Mouse (Mus musculus) myocyte (in vitro differentiated cells): Measurements from ENCODE around the gene Tmem91. TPM values are rescaled to one million over a fixed set of nuclear protein-coding genes. Genes with fewer than 3 reads are reported as not detected.
A peak's percentile ranks its signal among the peaks of the same experiment; 100 is the strongest.

ENCODE experiments used
- H3K27me3 ChIP-seq: one replicate; pipeline ENCODE4 v1.6.1; 2011; ENCODE audit not compliant: control insufficient read depth, insufficient read depth, insufficient read length
- H3K36me3 ChIP-seq: one replicate; pipeline ENCODE4 v1.6.1; 2011; ENCODE audit not compliant: control insufficient read depth, insufficient read depth
- H3K4me2 ChIP-seq: one replicate; pipeline ENCODE4 v1.6.1; 2011; ENCODE audit warnings: low read depth, control low read depth
- H3K4me3 ChIP-seq: one replicate; pipeline ENCODE4 v1.5.1; 2011; ENCODE audit warnings: mild to moderate bottlenecking, control low read depth, moderate library complexity
- H3K79me2 ChIP-seq: one replicate; pipeline ENCODE4 v1.6.1; 2011; ENCODE audit not compliant: control insufficient read depth, insufficient read depth
- H3ac ChIP-seq: one replicate; pipeline ENCODE4 v1.6.1; 2011; ENCODE audit not compliant: control insufficient read depth, insufficient read length
- CEBPB ChIP-seq: IDR thresholded peaks from 2 replicates; pipeline ENCODE4 v1.6.1; 2011; ENCODE audit warnings: mild to moderate bottlenecking, moderate library complexity; ENCODE audit not compliant: poor library complexity, insufficient read depth, severe bottlenecking
- E2F4 ChIP-seq: IDR thresholded peaks from one replicate; pipeline ENCODE4 v1.6.1; 2011; ENCODE audit warnings: mild to moderate bottlenecking, control low read depth, moderate library complexity; ENCODE audit not compliant: insufficient read depth
- MAX ChIP-seq: IDR thresholded peaks from one replicate; pipeline ENCODE4 v1.6.1; 2011; ENCODE audit warnings: low read depth, mild to moderate bottlenecking, control low read depth
- MYOD1 ChIP-seq, 3 experiments: IDR thresholded peaks; one replicate each; pipeline ENCODE4 v1.6.1; 2011; ENCODE audit warnings: control low read depth in 2 of 3, low read depth in 2 of 3, mild to moderate bottlenecking in 2 of 3, moderate library complexity in 1 of 3; ENCODE audit not compliant: insufficient read length in 2 of 3, control insufficient read depth in 1 of 3
- MYOG ChIP-seq, 3 experiments: IDR thresholded peaks; one replicate each; pipeline ENCODE4 v1.6.1; 2011; ENCODE audit warnings: control low read depth in 2 of 3, low read depth in 2 of 3, mild to moderate bottlenecking in 2 of 3; ENCODE audit not compliant: insufficient read length in 2 of 3, control insufficient read depth in 1 of 3, insufficient read depth in 1 of 3
- POLR2A ChIP-seq: IDR thresholded peaks from one replicate; pipeline ENCODE4 v1.6.1; 2011; ENCODE audit warnings: low read depth, mild to moderate bottlenecking, control low read depth, moderate library complexity; ENCODE audit not compliant: insufficient read length
- POLR2AphosphoS2 ChIP-seq: IDR thresholded peaks from one replicate; pipeline ENCODE4 v1.6.1; 2011; ENCODE audit warnings: low read depth, control low read depth; ENCODE audit not compliant: insufficient read length
- REST ChIP-seq: IDR thresholded peaks from one replicate; pipeline ENCODE4 v1.6.1; 2011; ENCODE audit warnings: mild to moderate bottlenecking, control low read depth, moderate library complexity; ENCODE audit not compliant: insufficient read depth, insufficient read length
- TCF12 ChIP-seq: IDR thresholded peaks from one replicate; pipeline ENCODE4 v1.6.1; 2011; ENCODE audit warnings: mild to moderate bottlenecking, control low read depth; ENCODE audit not compliant: poor library complexity, insufficient read depth, severe bottlenecking
- TCF3 ChIP-seq: IDR thresholded peaks from one replicate; pipeline ENCODE4 v1.6.1; 2011; ENCODE audit warnings: low read depth, control low read depth; ENCODE audit not compliant: insufficient read length
- USF1 ChIP-seq: IDR thresholded peaks from one replicate; pipeline ENCODE4 v1.6.1; 2011; ENCODE audit warnings: low read depth, mild to moderate bottlenecking, control low read depth, moderate library complexity
- polyA plus RNA-seq: library from polyadenylated mRNA; unstranded; fragments of >200 nt; fragmentation: generic; extraction: Trizol; gene quantifications from one replicate; pipeline ENCODE4 v1.2.1, GENCODE M21; 2012; ENCODE audit warnings: missing spikeins

The Tmem91 gene
- polyA plus RNA-seq, 1 experiment, result 0.40 TPM

GRCm38 (mm10) chr7:25627431-25628322 is 47.3 kb downstream of the Tmem91 start:
- no peaks in the 10 kb centered on the region for H3K79me2 ChIP-seq
- H3ac ChIP-seq, result no peak overlapping the region
- peak overlapping the region; percentile 16 for H3K4me3 ChIP-seq
- no peak for TF ChIP-seq REST
- TF ChIP-seq POLR2A, result peak; percentile 38
- no peaks in the 10 kb centered on the region for H3K27me3 ChIP-seq
- no peaks in the 10 kb centered on the region for H3K36me3 ChIP-seq
- H3K4me2 ChIP-seq, result peak overlapping the region; percentile 89

GRCm38 (mm10) chr7:25626509-25627430 is 48.2 kb downstream of the Tmem91 start, which contains the start of gene B3gnt8:
TSS of gene B3gnt8 (plus strand) at chr7:25626654.
- no peaks in the 10 kb centered on the region for H3K36me3 ChIP-seq
- no peak within 1 kb of the TSS for H3ac ChIP-seq
- no peaks in the 10 kb centered on the region for H3K79me2 ChIP-seq
- H3K27me3 ChIP-seq, result no peaks in the 10 kb centered on the region
- TF ChIP-seq POLR2A (no peak), TCF3 (no peak), CEBPB (no peak), MYOD1 (IDR thresholded peaks at IDR 0.05; ENCODE audit: control insufficient read depth in 1 of 3, insufficient read length in 2 of 3, low read depth in 2 of 3) (no peak), TCF12 (no peak)
- peak within 1 kb of the TSS; percentile 16 for H3K4me3 ChIP-seq
- peak within 1 kb of the TSS; percentile 89 for H3K4me2 ChIP-seq

- Histone ChIP-seq H3ac (no peak overlapping the region), H3K27me3 (no peaks in the 10 kb centered on the region), H3K4me2 (no peak overlapping the region), H3K4me3 (no peak overlapping the region), H3K79me2 (no peaks in the 10 kb centered on the region), H3K36me3 (no peaks in the 10 kb centered on the region)
- TF ChIP-seq POLR2AphosphoS2 (no peak), REST (no peak), MAX (no peak), CEBPB (no peak), POLR2A (no peak), E2F4 (no peak), TCF12 (no peak), MYOG (IDR thresholded peaks at IDR 0.05; ENCODE audit: control insufficient read depth in 1 of 3, insufficient read depth in 1 of 3, insufficient read length in 2 of 3, low read depth in 2 of 3) (no peak), TCF3 (no peak), USF1 (no peak)
These were observed 49.2 kb downstream of the Tmem91 start for GRCm38 (mm10) chr7:25625594-25626250.

- Histone ChIP-seq H3K36me3 (no peaks in the 10 kb centered on the region), H3K4me2 (no peak overlapping the region), H3K4me3 (no peak overlapping the region), H3K27me3 (no peaks in the 10 kb centered on the region), H3ac (no peak overlapping the region), H3K79me2 (no peaks in the 10 kb centered on the region)
- TF ChIP-seq E2F4 (no peak), POLR2AphosphoS2 (no peak), MYOD1 (IDR thresholded peaks at IDR 0.05; ENCODE audit: control insufficient read depth in 1 of 3, insufficient read length in 2 of 3, low read depth in 2 of 3) (peak; percentile 53 to 98 (median 96)), USF1 (no peak), MYOG (IDR thresholded peaks at IDR 0.05; ENCODE audit: control insufficient read depth in 1 of 3, insufficient read depth in 1 of 3, insufficient read length in 2 of 3, low read depth in 2 of 3) (peak in 2 of 3 experiments; percentile 79 to 88), TCF3 (peak; percentile 47), CEBPB (no peak), POLR2A (no peak), TCF12 (peak; percentile 5), MAX (no peak)
These were observed 50.1 kb downstream of the Tmem91 start for GRCm38 (mm10) chr7:25624851-25625250.
